Mouse (Mus musculus): ENCODE results near the gene Serinc5.
A peak's percentile ranks its signal among the peaks of the same experiment; 100 is the strongest.
"Not testable (repeated sequence)": the region's sequence is repeated elsewhere in the genome, so short reads cannot be mapped to it uniquely, and the experiment has no call there.

Serinc5 gene

GRCm38 (mm10) chr13:92668214-92668985, 57.5 kb downstream of the Serinc5 start:
- no peak for DNase-seq (ENCODE audit: low spot score)

GRCm38 (mm10) chr13:92671727-92672126, 60.8 kb downstream of the Serinc5 start:
- no peak for DNase-seq (ENCODE audit: low spot score)

DNA sequence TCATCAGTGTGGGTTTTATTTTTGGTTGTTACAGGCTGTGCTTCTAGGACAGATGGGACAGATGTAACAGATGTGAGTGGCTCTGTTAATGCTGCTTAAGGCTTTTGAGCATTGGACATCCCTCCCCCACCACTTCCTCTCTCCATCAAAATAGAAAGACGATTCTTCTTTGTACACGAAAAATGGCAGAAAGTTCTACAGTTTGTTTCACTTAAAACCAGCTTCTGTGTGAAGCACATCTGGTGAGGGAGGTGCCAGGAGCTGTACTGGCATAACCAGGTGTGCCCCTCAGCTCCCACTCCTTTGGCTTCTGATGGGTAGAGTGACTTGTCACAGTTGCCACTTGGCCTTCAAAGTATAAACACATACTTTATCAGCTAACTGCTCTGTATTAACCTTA, 63.8 kb downstream of the Serinc5 start:
- DNase-seq (ENCODE audit: low spot score), result no peak

- DNase-seq (ENCODE audit: low spot score), result no peak
These were observed 64.4 kb downstream of the Serinc5 start for GRCm38 (mm10) chr13:92675308-92675707.

DNA sequence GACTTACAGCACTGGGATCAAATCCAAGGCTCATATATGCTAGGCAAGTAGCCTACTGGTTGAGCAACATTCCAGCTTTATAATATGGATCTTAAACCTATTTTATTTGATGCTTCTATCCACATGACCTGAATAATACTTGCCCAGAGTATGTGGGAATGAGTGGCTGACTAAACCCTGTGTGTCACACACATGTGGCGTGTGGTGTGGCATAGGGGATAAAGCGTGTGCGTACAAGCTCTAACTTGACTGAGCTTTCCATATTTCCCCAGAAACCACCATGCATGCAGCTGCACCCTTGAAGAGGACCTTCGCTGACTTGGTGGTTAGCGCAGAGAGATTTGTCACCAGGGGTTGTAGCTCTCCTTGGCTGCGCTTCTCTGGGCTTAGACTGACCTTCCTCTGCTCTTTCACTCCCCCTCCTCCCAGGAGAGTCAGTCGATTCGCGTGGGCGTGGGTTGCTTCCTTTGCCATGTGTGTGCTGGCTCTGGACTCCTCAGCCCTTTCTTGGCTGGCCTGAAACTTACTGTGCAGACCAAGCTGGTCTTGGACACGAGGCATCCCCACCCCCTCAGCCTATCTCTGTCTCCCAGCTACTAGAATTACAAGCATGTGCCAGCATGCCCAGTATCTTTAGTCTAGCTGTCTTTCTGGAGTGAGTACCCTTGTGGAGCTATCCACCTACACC, 65.2 kb downstream of the Serinc5 start:
- peak; percentile 29 for DNase-seq (ENCODE audit: low spot score)

DNA sequence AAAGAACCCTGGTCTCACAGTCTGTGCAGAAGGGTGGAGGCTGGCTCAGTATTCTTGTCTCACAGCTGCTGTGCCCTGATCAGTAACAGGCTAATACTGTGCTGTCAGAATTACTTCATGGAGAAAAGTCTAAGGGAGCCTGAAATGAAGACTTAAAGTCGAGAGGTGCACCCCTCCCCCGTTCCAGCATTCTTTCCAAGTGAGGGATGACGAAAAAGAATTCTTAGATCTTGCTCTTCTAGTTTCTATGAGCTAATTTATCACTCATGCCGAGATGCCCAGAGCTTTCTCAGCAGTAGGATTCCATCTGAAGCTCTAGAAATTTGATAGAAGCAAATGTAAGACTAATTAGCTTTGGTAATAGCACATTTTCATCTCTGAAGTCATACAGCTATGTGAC, 66.8 kb downstream of the Serinc5 start:
- DNase-seq (ENCODE audit: low spot score), result no peak

DNA sequence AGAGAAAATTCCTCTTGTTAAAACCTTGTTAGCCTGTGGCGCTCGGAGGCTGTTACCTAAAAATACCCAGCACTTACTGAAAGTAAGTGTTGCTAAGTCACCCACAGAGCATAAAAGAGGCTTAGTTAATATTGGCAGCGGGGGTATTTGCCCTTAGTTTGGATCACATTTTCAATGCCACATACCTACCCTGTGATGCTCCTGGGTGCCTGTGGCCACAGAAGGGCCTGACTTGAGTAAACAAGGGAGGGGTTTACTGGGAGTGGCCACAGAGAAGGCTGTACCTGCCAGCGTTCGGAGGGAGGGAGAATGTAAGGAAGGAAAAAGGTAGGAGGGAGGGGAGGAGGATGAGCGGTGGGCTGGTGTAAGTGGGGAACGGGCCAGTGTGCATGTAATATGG, 68.8 kb downstream of the Serinc5 start:
- no peak for DNase-seq (ENCODE audit: low spot score)

GRCm38 (mm10) chr13:92681541-92681940, 70.7 kb downstream of the Serinc5 start:
- no peak for DNase-seq (ENCODE audit: low spot score)

DNA sequence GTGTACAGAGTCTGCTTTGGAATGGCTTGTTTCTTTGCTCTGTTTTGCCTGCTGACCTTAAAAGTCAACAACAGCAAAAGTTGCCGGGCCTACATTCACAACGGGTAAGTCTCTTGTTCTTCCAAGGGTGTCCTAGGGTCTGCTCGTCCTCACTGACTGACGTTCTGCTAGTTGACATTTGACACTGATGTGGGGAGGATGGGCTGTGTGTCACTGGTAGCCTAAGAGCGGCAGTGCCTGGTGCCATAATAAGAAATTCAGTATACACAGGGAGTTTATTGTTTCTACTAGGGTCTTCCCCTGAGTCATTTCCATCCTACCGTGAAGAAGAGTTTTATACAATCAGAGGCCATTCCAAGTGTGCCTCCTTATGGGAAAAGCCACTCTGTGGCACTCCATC, 71.9 kb downstream of the Serinc5 start:
- DNase-seq (ENCODE audit: low spot score), result no peak

DNA sequence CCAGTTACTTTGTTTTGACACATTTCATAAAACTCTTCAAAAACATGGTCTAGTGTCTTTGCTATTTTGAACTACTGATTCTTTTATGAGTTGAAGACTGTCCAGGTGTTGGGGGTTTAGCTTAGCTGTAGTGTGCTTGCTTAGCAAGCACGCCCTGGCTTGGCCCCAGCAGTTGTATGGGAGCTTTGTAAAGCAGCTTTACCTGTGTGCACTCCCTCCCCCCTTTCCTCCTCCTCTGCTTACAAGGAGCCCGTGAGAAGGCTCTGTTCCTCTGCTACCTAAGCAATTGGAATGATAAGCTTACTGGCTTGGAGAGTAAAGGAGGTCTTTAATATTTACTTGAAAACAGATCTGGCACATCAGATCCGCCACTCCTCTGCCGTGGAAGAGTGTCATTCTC, 72.6 kb downstream of the Serinc5 start:
- DNase-seq (ENCODE audit: low spot score), result no peak

DNA sequence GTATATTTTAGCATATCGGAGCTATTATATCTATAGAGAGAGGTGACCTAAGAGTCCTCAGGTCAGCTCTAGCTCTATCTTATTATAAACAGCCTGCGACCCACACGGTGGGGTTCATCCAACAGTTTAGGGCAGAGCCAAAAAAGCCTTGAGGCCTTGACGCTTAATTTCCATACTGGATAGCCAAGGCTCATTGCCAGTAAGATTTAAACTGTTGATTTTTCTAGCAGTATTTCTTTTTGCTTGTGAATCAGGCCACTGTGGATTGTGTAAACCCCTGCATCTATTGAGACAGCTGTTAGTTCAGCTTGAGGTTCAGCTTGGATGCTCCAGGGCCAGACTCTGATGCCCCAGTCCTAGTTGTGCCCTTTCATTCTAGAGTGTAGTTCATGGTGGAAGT, 73.4 kb downstream of the Serinc5 start:
- DNase-seq (ENCODE audit: low spot score), result no peak

DNA sequence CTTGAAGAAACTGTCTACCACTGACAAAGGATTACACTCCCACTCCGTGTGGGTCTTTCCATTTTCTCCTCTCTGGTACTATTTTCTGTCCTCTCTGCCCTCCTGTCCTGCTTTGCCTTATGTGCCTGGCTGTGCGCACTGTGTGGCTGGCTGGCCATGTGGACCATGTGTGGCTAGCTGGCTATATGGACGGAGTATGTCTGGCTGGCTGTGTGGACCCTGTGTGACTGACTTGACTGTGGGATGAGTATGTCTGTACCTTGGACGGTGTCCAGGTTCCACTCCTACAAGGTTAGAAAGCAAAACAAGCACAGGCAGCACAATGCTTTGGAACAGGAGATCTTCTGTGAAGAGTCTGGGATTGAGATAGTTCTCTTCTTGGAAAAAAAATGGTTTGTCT, 74.4 kb downstream of the Serinc5 start:
- no peak for DNase-seq (ENCODE audit: low spot score)

- DNase-seq (ENCODE audit: low spot score), result not testable (repeated sequence)
These were observed 76.3 kb downstream of the Serinc5 start for GRCm38 (mm10) chr13:92687151-92687550.

- DNase-seq (ENCODE audit: low spot score), result no peak
These were observed 78.2 kb downstream of the Serinc5 start for GRCm38 (mm10) chr13:92689061-92689460.

DNA sequence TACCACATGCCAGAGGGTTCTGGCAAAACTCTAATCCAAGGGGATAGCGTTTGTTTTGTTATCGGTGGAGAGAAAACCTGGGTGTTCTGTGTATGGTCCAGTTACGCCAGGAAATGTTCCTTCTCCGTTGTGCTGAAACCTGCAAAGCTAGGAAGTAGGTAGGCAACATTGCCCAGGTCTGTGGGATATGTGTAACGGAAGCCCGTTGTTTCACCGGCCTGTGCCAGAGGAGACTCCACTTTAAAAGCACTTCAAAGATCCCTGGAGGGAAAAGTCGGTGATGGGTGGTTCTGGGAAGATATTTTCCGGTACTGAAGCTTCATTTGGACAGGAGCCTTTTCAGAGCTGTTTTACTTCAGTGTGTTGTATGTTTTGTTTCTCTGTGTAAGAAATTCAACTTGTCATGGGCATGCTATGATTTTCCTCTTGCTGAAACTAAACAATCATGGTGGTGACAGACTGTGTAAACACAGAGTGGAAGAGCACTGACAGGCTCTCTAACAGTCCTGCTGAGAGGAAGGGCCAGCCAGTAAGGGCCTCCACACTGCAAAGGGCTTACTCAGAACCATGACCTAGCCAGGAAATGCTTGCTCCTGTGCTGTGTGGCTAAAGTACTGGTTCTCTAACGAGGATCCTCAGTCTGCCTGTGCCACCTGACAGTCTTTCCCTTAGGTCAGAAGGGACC, 83.1 kb downstream of the Serinc5 start:
- no peak for DNase-seq (ENCODE audit: low spot score)

- DNase-seq (ENCODE audit: low spot score), result peak; percentile 12
These were observed 85.6 kb downstream of the Serinc5 start for GRCm38 (mm10) chr13:92696491-92696939.

- DNase-seq (ENCODE audit: low spot score), result no peak
These were observed 86.2 kb downstream of the Serinc5 start for GRCm38 (mm10) chr13:92697141-92697540.

GRCm38 (mm10) chr13:92698781-92699180, 87.9 kb downstream of the Serinc5 start:
- DNase-seq (ENCODE audit: low spot score), result no peak

- DNase-seq (ENCODE audit: low spot score), result no peak
These were observed 88.5 kb downstream of the Serinc5 start for GRCm38 (mm10) chr13:92699395-92699794.

DNA sequence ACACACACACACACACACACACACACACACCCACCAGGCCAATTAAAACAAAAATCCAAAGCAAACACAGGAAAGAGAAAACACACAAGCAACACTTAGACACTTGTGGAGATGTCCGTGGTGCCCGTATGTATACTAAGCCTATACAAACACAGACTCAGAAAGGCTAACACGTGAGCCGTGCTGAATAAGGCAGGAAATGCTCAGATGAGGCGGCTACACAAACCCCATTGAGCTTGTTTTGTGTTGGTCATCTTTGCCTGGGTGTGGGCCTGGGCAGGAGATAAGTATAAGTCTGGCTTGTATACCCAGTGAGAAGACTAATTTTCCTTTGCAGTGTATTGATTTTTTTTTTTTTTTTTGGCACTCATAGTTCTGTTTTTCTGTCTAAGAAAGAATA, 91.1 kb downstream of the Serinc5 start:
- no peak for DNase-seq (ENCODE audit: low spot score)

DNA sequence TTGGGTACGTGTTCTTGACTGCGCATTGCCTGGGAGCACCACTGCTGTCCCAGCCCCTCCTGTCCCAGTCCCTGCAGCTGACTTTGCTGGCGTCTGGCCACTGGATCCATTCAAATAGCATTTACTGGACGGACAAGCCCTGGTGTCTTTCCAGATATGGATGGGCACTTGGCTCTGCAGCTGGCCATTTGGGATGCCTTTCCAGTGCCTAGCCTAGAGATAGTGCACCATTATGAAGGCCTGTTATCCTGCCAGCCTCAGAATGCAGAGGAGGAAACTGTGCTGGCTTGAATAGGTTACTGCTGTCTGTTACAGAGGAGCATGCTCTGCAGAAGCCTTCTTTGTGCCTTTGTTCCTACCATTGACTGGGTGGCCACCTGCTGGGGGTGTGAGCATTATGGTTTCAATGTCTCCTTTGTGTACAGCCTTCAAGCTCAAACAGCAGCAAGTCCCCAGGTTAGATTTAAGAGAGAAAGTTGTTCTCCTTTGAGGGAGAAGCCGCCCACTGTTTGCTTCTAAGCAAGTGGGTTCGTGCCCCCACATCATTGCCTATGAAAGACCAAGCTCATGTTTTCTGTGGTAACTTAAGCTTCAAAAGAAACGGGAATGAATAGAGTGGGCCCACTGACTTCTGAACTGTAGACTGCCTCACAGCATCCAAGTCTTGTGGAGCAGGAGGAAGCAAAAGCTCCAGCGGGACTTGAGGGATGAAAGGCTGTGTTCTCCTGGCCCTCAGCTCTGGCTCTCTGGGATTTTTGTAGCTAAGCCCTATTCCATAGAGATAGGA, 92.5 kb downstream of the Serinc5 start:
- peak; percentile 72 for DNase-seq (ENCODE audit: low spot score)

GRCm38 (mm10) chr13:92704189-92704588, 93.3 kb downstream of the Serinc5 start:
- no peak for DNase-seq (ENCODE audit: low spot score)
